Mouse (Mus musculus): ENCODE measurements around the gene Rfx4.
A peak's percentile ranks its signal among the peaks of the same experiment; 100 is the strongest.

Gene Rfx4

DNA sequence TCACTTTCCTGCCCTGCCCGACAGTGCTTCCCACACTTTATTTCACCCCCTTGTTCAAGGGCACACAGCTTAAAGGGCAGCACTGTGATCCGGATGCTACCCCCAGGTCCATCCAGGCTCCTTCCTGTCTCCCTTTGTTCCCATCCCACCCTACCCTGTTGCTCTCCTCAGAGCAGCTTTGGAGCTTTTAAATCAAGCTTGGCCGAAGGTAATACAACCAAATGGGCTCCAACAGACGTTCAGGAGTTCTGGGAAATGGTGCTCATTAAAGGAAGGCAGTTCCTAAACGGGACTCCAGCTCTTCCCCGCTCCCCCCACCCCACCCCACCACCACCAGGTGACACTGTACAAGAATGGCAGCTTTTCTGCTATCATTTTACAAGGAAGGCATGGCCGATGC, 154.3 kb downstream of the Rfx4 start:
- DNase-seq (ENCODE audit: low spot score in 2 of 2), result no peak

GRCm38 (mm10) chr10:84910758-84911384, 155.0 kb downstream of the Rfx4 start:
- no peak for DNase-seq (ENCODE audit: low spot score in 2 of 2)

GRCm38 (mm10) chr10:84913148-84913547, 157.3 kb downstream of the Rfx4 start:
- DNase-seq (ENCODE audit: low spot score in 2 of 2), result no peak

- DNase-seq (ENCODE audit: low spot score in 2 of 2), result no peak
These were observed 159.6 kb downstream of the Rfx4 start for GRCm38 (mm10) chr10:84915476-84915875.

DNA sequence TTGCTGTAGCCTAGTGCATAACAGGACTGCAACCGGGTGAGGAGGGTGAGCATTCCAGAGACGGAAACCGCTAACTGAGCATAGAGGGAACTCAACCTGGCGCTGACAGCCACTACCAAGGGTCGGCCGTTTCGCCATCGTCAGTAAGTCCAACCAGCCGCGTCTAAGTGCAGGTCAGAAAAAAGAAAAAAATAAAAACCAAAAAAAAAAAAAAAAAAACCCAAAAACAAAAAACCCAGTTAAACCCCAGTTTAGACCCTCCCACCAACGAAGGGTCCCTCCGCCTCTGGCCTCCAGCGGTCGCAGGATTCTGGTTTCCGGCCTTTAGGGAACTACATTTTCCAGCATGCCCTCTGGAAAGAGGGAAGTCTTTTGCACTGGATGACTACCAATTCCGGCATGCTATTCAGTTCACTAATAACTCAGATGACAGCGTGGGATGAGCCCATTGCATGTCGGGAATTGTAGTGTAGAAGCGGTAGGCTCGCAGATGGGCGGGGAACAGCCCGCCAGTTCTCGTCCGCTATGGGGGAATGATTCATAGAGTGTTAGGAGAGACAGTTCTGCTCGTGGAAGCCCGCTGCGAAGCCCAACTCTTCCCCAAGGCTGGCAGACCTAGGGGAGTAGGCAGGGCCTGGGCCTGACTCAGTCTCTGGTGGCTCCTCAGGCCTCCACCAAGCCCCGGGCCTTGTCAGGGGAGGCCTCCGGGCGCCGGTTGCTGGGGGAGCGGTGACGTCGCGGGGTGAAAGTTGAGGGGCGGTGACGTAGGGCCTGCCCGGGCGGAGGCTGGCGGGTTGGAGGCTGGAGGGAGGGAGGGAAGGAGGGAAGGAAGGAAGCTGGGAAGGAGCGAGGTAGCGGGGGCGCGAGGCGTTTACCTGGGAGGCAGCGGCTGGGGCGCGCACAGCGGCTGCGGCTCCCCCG, 161.2 kb downstream of the Rfx4 start, which contains the start of gene Ric8b:
Gene Ric8b (plus strand): TSS at position 807 of the 921 bp plus-strand sequence.
- DNase-seq (ENCODE audit: low spot score in 2 of 2), result peak; percentile 91 to 95

DNA sequence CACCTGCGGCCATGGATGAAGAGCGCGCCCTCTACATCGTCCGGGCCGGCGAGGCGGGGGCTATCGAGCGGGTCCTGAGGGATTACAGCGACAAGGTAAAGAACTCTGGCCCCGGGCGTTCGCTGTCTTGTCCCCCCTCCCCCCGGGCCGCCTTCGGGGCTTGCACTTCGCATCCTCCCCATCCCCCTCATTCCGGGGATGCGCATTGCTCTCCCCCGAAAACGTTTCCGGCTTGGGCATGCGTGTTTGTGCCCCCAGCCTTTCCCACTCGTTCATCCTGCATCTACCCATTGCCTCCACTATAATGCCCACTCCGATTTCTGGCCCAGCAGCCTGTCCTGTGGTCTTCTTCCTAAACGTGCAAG, 161.9 kb downstream of the Rfx4 start:
- DNase-seq (ENCODE audit: low spot score in 2 of 2), result peak in 1 of 2 experiments; percentile 28

DNA sequence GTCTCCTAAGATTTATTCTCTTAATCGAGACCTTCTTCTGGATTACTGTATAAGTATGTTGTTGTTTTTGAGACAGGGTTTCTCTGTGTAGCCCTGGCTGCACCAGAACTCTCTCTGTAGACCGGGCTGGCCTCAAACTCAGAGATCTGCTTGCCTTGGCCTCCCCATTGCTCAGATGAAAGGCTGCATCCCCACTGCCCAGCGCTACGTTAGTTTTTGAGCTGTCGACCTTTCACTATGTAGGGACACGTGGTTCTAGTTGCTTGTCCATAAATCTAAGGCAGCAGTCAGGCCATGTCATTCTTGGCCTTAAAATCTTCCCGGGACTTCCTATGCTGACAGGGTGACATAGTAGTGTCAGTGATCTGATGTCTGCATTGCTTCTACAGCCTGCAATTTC, 170.5 kb downstream of the Rfx4 start:
- no peak for DNase-seq (ENCODE audit: low spot score in 2 of 2)

DNA sequence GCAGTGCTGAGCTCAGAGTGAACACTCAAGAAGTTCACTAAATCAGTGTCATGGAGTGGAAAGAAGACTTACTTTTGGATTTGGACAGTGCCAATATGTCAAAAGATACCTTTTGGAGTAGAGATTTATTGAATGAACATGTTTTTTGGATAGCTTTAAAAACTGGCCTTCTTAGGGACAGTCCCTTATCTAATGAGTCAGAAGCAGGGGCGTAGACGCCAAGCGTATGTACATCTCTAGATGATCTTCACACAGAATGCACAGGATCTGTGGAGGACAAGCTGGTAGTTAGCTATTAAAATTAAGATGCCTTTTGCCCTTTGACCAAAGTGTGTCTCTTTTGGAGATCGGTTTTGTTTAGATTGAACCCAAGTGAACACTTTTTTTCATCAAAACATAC, 171.0 kb downstream of the Rfx4 start:
- no peak for DNase-seq (ENCODE audit: low spot score in 2 of 2)

DNA sequence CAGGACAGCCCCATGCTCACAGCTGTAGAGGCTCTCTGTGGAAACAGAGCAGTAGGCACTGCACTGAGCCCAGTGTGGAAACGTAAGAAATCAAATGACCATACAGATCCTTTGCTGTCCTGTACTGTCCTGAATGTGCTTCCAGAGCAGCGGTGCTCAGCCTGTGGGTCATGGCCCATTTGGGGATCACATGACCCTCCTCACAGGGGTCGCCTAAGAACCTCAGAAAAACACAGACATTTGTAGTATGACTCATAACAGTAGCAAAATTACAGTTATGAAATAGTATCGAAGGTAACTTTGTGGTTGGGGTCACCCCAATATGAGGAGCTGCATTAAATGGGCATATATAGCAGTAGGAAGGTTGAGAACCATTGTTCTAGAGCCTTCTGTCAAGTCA, 172.6 kb downstream of the Rfx4 start:
- DNase-seq (ENCODE audit: low spot score in 2 of 2), result no peak

DNA sequence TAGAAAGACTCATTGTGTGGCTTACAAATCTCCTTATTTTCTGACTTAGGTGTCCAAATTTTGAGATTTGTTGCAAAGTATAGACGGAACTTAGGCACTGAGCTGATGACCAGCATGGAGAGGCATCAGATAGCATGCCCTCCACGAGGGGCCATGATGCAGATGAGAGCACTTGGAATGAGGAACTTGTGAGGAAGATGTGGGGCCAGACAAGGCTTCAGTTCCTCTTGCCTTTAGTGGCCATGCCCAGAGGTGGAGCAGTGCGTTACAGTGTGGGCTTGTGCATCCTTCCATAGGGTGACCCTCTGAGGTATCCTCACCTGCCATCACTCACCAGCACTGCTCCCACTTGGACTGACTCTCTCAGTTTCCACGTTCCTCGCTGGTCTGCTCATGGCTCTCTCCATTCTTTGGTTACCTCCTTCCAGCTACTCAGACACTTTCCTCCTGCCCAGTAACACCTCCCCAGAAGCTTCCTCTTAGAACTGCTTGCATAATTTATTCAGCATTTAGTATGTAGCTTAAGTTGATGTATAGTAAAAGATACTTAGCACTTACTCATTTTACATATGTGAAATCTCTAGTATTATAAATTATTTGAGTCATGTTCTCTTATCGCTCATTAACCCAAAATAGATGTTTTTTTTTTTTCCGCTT, 179.8 kb downstream of the Rfx4 start:
- no peak for DNase-seq (ENCODE audit: low spot score in 2 of 2)

DNA sequence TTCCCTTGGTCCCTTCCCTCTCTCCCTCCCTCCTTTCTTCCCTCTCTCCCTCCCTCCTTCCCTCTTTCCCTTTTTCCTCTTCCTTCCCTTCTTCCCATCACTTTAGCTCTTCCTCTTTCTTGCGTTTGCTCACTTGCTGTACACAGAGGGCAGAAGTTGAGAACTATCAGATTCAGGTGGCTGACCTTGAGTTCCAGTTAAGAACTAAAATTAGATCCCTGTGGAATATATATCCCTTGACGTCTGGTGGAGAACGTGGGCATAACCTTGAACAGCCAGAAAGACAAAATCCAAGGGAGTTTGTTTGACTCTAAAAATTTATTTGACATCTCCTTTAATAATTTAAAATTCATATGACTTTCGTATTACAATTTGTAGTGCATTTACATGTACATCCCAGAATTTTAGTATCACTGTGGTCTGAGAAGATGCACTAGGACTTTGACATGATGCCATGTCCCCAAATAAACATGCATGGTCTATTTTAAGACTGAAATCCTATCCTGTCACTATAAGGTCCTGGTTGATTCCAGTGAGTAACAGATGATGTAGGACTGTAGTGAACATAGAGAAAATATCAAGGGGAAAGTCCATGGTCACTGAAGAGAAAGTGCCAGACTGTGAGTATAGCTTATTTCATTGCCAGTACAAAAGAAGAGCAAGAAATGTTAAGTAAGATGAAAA, 181.1 kb downstream of the Rfx4 start:
- no peak for DNase-seq (ENCODE audit: low spot score in 2 of 2)

DNA sequence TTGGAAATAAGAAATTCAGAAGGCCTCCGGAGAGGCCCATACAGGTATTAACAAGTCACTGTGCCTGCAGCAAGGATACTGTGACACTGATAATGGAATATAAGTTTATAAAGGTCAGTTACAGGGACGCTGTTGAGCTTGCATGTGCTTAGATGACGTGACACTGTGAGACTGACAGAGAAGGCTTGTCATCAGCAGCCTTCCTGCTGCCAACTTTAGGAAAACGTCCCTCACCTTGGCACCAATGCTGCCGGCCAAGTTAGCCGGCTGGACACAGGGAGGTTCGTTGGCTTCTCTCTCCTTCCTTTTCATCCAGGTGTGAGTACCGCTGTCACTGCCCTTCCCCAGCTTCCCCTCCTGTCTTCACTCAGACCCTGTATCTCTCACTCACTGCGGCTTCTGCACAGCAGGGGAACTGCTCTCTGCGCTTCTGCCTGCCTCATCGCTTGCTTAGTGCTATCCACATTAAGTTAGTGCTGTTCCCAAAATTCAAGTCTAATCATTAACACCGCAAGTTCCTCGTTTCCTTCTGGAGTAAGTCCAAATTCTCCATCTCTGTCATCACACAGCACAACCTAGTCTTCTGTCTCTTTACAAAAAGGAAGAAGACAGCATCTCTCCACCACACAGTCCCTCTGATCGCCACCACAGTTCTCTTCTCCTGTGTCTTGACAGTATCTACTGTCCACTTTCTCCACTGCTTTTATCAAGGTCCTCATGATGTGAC, 182.4 kb downstream of the Rfx4 start:
- DNase-seq (ENCODE audit: low spot score in 2 of 2), result no peak

- no peak for DNase-seq (ENCODE audit: low spot score in 2 of 2)
These were observed 183.0 kb downstream of the Rfx4 start for GRCm38 (mm10) chr10:84938886-84939285.

DNA sequence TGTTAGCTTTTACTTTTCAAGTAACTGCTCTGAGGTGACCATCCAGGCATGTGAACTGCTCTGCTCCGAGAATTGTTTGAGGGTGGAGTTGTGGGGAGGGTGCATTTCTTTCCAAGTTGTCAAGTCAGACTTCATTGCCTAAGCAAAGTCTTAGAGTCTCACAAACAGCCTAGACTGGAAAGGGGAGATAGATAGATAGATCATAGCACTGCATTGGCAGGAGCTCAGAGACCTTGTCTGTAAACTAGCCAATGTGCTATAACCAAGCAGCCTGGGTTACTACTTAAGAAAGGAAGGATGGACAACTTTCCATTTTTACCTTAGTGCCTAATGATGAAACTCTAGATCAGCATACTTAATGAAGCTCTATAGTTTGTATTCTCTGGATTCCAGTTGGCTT, 184.5 kb downstream of the Rfx4 start:
- DNase-seq (ENCODE audit: low spot score in 2 of 2), result no peak

- no peak for DNase-seq (ENCODE audit: low spot score in 2 of 2)
These were observed 189.8 kb downstream of the Rfx4 start for GRCm38 (mm10) chr10:84945692-84946091.

DNA sequence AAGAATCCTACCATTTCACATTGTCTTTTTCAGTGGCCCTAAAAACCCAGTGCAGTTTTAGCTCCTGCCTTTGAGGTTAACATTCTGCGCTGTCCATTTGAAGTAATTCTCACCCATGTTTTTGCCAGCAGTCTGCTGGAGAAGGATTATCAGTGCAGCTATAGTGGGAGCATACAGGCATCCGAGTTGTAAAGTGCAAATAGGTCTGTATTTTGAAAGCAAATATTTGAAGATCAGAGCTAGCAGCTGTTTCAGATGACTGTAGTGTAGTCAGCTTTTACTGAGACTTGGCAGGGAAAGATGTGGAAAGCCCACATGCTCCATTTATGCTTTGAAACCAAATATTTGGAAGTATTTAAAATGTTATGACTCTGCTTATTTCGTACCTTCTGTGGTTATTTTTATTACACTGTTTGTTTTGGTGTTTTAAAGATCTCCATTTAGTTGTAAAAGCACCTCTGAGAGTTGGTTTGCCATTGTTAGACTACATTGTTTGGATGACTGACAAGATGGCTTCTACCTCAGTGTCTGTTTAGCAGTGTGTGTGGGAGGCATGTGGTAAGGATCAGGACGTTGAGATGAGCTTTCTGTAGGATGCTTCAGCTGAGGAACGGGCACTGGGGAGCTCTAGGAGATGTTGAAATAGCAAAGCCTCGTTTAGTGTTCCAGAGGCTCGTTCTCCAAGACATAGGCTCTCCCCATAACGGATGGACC, 193.3 kb downstream of the Rfx4 start:
- DNase-seq (ENCODE audit: low spot score in 2 of 2), result no peak

GRCm38 (mm10) chr10:84949684-84950010, 193.8 kb downstream of the Rfx4 start:
- DNase-seq (ENCODE audit: low spot score in 2 of 2), result no peak

GRCm38 (mm10) chr10:84950384-84950783, 194.5 kb downstream of the Rfx4 start:
- DNase-seq (ENCODE audit: low spot score in 2 of 2), result no peak

- no peak for DNase-seq (ENCODE audit: low spot score in 2 of 2)
These were observed 198.4 kb downstream of the Rfx4 start for GRCm38 (mm10) chr10:84954236-84954635.

Data from frontal cortex, postnatal 25 days (tissue).